Mouse (Mus musculus): ENCODE data around the gene 4931406P16Rik.

GRCm38 (mm10) chr7:34339164-34339489, 25.8 kb upstream of the 4931406P16Rik start:
- TF ChIP-seq CTCF (IDR thresholded peaks at IDR 0.05; ENCODE audit: low read depth, low read length) (no peak), GATA1 (IDR thresholded peaks at IDR 0.05; ENCODE audit: borderline replicate concordance, low read length) (no peak)
